Mouse (Mus musculus): ENCODE data around the gene Rbfox1.

- TF ChIP-seq CTCF (IDR thresholded peaks at IDR 0.05; ENCODE audit: insufficient read depth, low read length): no peak
- TF ChIP-seq POLR2A (IDR thresholded peaks at IDR 0.05; ENCODE audit: borderline replicate concordance, extremely low read depth, low read depth, low read length): no peak
These were observed 218.6 kb downstream of the Rbfox1 start for GRCm38 (mm10) chr16:6103713-6104112.

Data from lung, adult 2 months (tissue).